Mouse (Mus musculus) heart, adult 2 months (tissue): Measurements from ENCODE around the gene Gsdma2.

Experiments used
- CTCF ChIP-seq: fragments of 200-600 bp; IDR thresholded peaks from 2 replicates; pipeline ENCODE4 v1.8.1; 2022; ENCODE audit warnings: antibody characterized with exemption, mild to moderate bottlenecking, moderate library complexity
- EP300 ChIP-seq: fragments of 200-500 bp; IDR thresholded peaks from 2 replicates; pipeline ENCODE4 v1.6.1; 2011; ENCODE audit warnings: low read depth, low read length, control low read depth; ENCODE audit not compliant: insufficient read depth
- POLR2A ChIP-seq: fragments of 200-500 bp; IDR thresholded peaks from 2 replicates; pipeline ENCODE4 v1.6.1; 2011; ENCODE audit warnings: mild to moderate bottlenecking, low read depth, low read length, control low read depth; ENCODE audit not compliant: insufficient read depth

DNA sequence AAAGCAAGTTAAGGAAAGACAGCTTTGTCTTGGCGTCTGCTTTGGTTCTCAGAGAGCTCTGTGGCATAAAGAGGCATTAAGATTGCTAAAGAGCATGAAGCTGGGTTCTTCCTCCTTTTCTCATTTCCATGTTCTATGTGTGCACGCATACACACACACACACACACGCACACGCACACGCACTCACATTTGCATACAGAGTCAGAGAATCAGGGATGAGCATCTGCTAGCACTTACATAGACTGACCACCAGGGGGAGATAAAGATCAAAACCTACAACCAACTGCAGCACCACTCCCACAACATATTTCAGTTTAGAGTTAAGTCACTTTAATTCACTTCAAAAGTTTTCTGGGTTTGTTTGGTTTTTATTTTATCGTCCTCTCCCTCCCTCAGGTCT lies 14.0 kb downstream of the Gsdma2 start:
- TF ChIP-seq POLR2A: no peak
- peak; percentile 87 for TF ChIP-seq CTCF
- no peak for TF ChIP-seq EP300
